Mouse (Mus musculus) MEL (cell line): Measurements from ENCODE around the gene Tyk2. TPM values are rescaled to one million over a fixed set of nuclear protein-coding genes. Genes with fewer than 3 reads are reported as not detected.

Source experiments
- DNase-seq: peaks from one replicate; pipeline ENCODE4 v3.0.0; 2011; ENCODE audit warnings: low read depth, low spot score
- H3K27ac ChIP-seq: 2 replicates; pipeline ENCODE4 v1.5.1; 2012; ENCODE audit warnings: low read depth, mild to moderate bottlenecking, control low read depth, low read length, moderate library complexity; ENCODE audit not compliant: control insufficient read depth
- H3K27me3 ChIP-seq, 2 experiments: fragments of 150-350 bp in 1 of 2; sonication (generic) in 1 of 2; 2 replicates each; pipeline ENCODE4 v1.6.1; 2012; ENCODE audit warnings: low read length in 2 of 2, mild to moderate bottlenecking in 2 of 2, improper control_type of control experiment in 1 of 2, moderate library complexity in 1 of 2; ENCODE audit not compliant: insufficient read depth in 2 of 2, control insufficient read depth in 1 of 2
- H3K36me3 ChIP-seq, 2 experiments: 2 replicates each; pipeline ENCODE4 v1.6.1; 2012 to 2014; ENCODE audit warnings: low read length in 2 of 2, improper control_type of control experiment in 1 of 2, inconsistent platforms in 1 of 2, mild to moderate bottlenecking in 1 of 2; ENCODE audit not compliant: insufficient read depth in 2 of 2, control insufficient read depth in 1 of 2
- H3K4me1 ChIP-seq, 2 experiments: fragments of 150-350 bp in 1 of 2; sonication (generic) in 1 of 2; 2 replicates each; pipeline ENCODE4 v1.6.1; 2012; ENCODE audit warnings: low read length in 2 of 2, improper control_type of control experiment in 1 of 2, mild to moderate bottlenecking in 1 of 2; ENCODE audit not compliant: insufficient read depth in 2 of 2, control insufficient read depth in 1 of 2
- H3K4me3 ChIP-seq, 2 experiments: fragments of 150-350 bp in 1 of 2; sonication (generic) in 1 of 2; 2 replicates each; pipeline ENCODE4 v1.5.1; 2012; ENCODE audit warnings: low read depth in 2 of 2, low read length in 2 of 2, mild to moderate bottlenecking in 2 of 2, moderate library complexity in 2 of 2, control low read depth in 1 of 2, improper control_type of control experiment in 1 of 2; ENCODE audit not compliant: control insufficient read depth in 1 of 2, insufficient read depth in 1 of 2
- H3K79me2 ChIP-seq: 2 replicates; pipeline ENCODE4 v1.6.1; 2012; ENCODE audit warnings: mild to moderate bottlenecking, low read length, moderate library complexity; ENCODE audit not compliant: control insufficient read depth, poor library complexity, insufficient read depth
- H3K9ac ChIP-seq: 2 replicates; pipeline ENCODE4 v1.6.1; 2012; ENCODE audit warnings: low read depth, mild to moderate bottlenecking, control low read depth, low read length, moderate library complexity; ENCODE audit not compliant: control insufficient read depth, poor library complexity, severe bottlenecking
- H3K9me3 ChIP-seq: fragments of 150-350 bp; sonication (generic); replicated peaks from 2 replicates; pipeline ENCODE4 v1.6.1; 2012; ENCODE audit warnings: mild to moderate bottlenecking, low read length, improper control_type of control experiment, moderate library complexity; ENCODE audit not compliant: insufficient read depth
- CHD1 ChIP-seq: IDR thresholded peaks from 2 replicates; pipeline ENCODE4 v1.6.1; 2012; ENCODE audit warnings: low read depth, mild to moderate bottlenecking, inconsistent platforms, low read length, improper control_type of control experiment
- E2F4 ChIP-seq: IDR thresholded peaks from 2 replicates; pipeline ENCODE4 v1.6.1; 2011; ENCODE audit warnings: low read depth, low read length, improper control_type of control experiment, borderline replicate concordance
- EP300 ChIP-seq, 2 experiments: IDR thresholded peaks; 2 replicates each; pipeline ENCODE4 v1.6.1; 2011; ENCODE audit warnings: improper control_type of control experiment in 2 of 2, low read length in 2 of 2, low read depth in 1 of 2, mild to moderate bottlenecking in 1 of 2
- JUND ChIP-seq: IDR thresholded peaks from 2 replicates; pipeline ENCODE4 v1.6.1; 2011; ENCODE audit warnings: low read depth, mild to moderate bottlenecking, improper control_type of control experiment, low read length
- KAT2A ChIP-seq: conservative IDR thresholded peaks from 2 replicates; pipeline ENCODE4 v1.6.1; 2012; ENCODE audit warnings: low read depth, low read length, improper control_type of control experiment, inconsistent platforms
- MAX ChIP-seq: IDR thresholded peaks from 2 replicates; pipeline ENCODE4 v1.6.1; 2011; ENCODE audit warnings: low read length, improper control_type of control experiment
- MAZ ChIP-seq: IDR thresholded peaks from 2 replicates; pipeline ENCODE4 v1.6.1; 2012; ENCODE audit warnings: low read depth, mild to moderate bottlenecking, inconsistent platforms, low read length, improper control_type of control experiment
- MEF2A ChIP-seq: IDR thresholded peaks from 2 replicates; pipeline ENCODE4 v1.6.1; 2014; ENCODE audit warnings: low read depth, mild to moderate bottlenecking, inconsistent platforms, low read length, improper control_type of control experiment; ENCODE audit not compliant: poor library complexity, insufficient replicate concordance, severe bottlenecking; ENCODE audit errors: extremely low read depth
- MYC ChIP-seq: IDR thresholded peaks from 2 replicates; pipeline ENCODE4 v1.6.1; 2011; ENCODE audit warnings: low read depth, mild to moderate bottlenecking, low read length, improper control_type of control experiment, moderate library complexity
- NRF1 ChIP-seq: IDR thresholded peaks from 2 replicates; pipeline ENCODE4 v1.6.1; 2014; ENCODE audit warnings: low read depth, mild to moderate bottlenecking, inconsistent platforms, low read length, improper control_type of control experiment, moderate library complexity; ENCODE audit not compliant: poor library complexity, insufficient read depth, severe bottlenecking
- RAD21 ChIP-seq: IDR thresholded peaks from 2 replicates; pipeline ENCODE4 v1.6.1; 2011; ENCODE audit warnings: mild to moderate bottlenecking, low read depth, low read length, improper control_type of control experiment
- RCOR1 ChIP-seq: IDR thresholded peaks from 2 replicates; pipeline ENCODE4 v1.6.1; 2012; ENCODE audit warnings: low read depth, mild to moderate bottlenecking, inconsistent platforms, low read length, improper control_type of control experiment
- SIN3A ChIP-seq: IDR thresholded peaks from 2 replicates; pipeline ENCODE4 v1.6.1; 2012; ENCODE audit warnings: low read length, improper control_type of control experiment, inconsistent platforms
- TBP ChIP-seq: IDR thresholded peaks from 2 replicates; pipeline ENCODE4 v1.8.0; 2011; ENCODE audit warnings: low read depth, low read length, improper control_type of control experiment
- UBTF ChIP-seq: IDR thresholded peaks from 2 replicates; pipeline ENCODE4 v1.6.1; 2012; ENCODE audit warnings: low read depth, mild to moderate bottlenecking, inconsistent platforms, low read length, improper control_type of control experiment, moderate library complexity, borderline replicate concordance; ENCODE audit not compliant: insufficient read depth
- ZKSCAN1 ChIP-seq: IDR thresholded peaks from 2 replicates; pipeline ENCODE4 v1.6.1; 2012; ENCODE audit warnings: low read depth, mild to moderate bottlenecking, inconsistent platforms, low read length, improper control_type of control experiment, moderate library complexity
- ZNF384 ChIP-seq: IDR thresholded peaks from 2 replicates; pipeline ENCODE4 v1.6.1; 2012; ENCODE audit warnings: low read depth, mild to moderate bottlenecking, inconsistent platforms, low read length, improper control_type of control experiment
- polyA plus RNA-seq, 2 experiments: library from polyadenylated mRNA; stranded (reverse) in 1 of 2; unstranded in 1 of 2; fragments of >175 nt in 1 of 2; fragments of >200 nt in 1 of 2; gene quantifications; 2 replicates each; pipeline versions ENCODE4 v1.2.1 to v1.2.4; 2012; ENCODE audit warnings: low replicate concordance in 2 of 2, low read depth in 1 of 2; ENCODE audit not compliant: insufficient read length in 2 of 2, insufficient read depth in 1 of 2, missing spikeins in 1 of 2
- total RNA-seq: library from RNA; depleted of rRNA; stranded (reverse); fragments of 300-350 nt; gene quantifications from 2 replicates; pipeline ENCODE4 v1.2.3, GENCODE M21; 2012

Gene Tyk2
- total and polyA plus RNA-seq, 3 experiments, result 43.8 to 63.3 TPM; not detected in 1

GRCm38 (mm10) chr9:21100447-21101161, 30.4 kb downstream of the Tyk2 start:
- no peak overlapping the region for H3K9ac ChIP-seq
- H3K4me1 ChIP-seq, result peaks cover 6 to 16% of the 10 kb centered on the region in 2 experiments
- H3K9me3 ChIP-seq, result no peaks in the 10 kb centered on the region
- TF ChIP-seq EP300 (IDR thresholded peaks at IDR 0.05; ENCODE audit: low read depth in 1 of 2, low read length in 2 of 2) (no peak), MYC (no peak), KAT2A (no peak), ZKSCAN1 (no peak), MEF2A (no peak), RCOR1 (no peak), TBP (no peak), ZNF384 (no peak), NRF1 (no peak), UBTF (no peak), E2F4 (no peak), JUND (no peak), CHD1 (no peak), MAZ (no peak)
- TF ChIP-seq, all 39 proteins: peak for 0
- Histone ChIP-seq H3K4me3 (no peak overlapping the region), H3K27ac (no peak overlapping the region), H3K79me2 (no peaks in the 10 kb centered on the region), H3K27me3 (no peaks in the 10 kb centered on the region), H3K36me3 (peaks cover 0 to 12% of the 10 kb centered on the region in 2 experiments; a peak in 3 of 4 replicates)
- no peak for DNase-seq

- DNase-seq, result peak; percentile 61
- Histone ChIP-seq H3K9ac (no peak overlapping the region), H3K4me3 (no peak overlapping the region), H3K9me3 (no peaks in the 10 kb centered on the region), H3K27me3 (no peaks in the 10 kb centered on the region), H3K4me1 (peaks cover 3 to 12% of the 10 kb centered on the region in 2 experiments), H3K27ac (no peak overlapping the region), H3K36me3 (peaks cover 0 to 11% of the 10 kb centered on the region in 2 experiments; a peak in 3 of 4 replicates), H3K79me2 (peaks cover 2% of the 10 kb centered on the region; the same call in 1 of the 2 replicates)
- TF ChIP-seq MYC (0 out of 2 replicates have a peak, but pooled peaks have one; percentile 42), MAX (peak; percentile 17; the same call in 1 of the 2 replicates), RAD21 (no peak), SIN3A (0 out of 2 replicates have a peak, but pooled peaks have one; percentile 36)
Observed at GRCm38 (mm10) chr9:21097793-21098192, 33.2 kb downstream of the Tyk2 start.
